In genomic region chr2:147321036-147321435, GRCm38 (mm10) we compare ENCODE assay signal across 10 mouse cellular contexts. TPM values are rescaled to one million over a fixed set of nuclear protein-coding genes. Genes with fewer than 3 reads are reported as not detected.
A peak's percentile ranks its signal among the peaks of the same experiment; 100 is the strongest.
DNase-seq lines count a peak whose midpoint lies in the region; TF ChIP-seq lines count a peak whose summit lies in the region.
"Had no signal": no experiment of that assay in that cellular context is flagged by ENCODE, and none has a peak within 500 bp of the region (broad histone marks: within the 10 kb centered on the region; RNA-seq: fewer than 3 reads in every experiment).

No protein-coding gene starts in this region.

- no peaks in the 10 kb centered on the region for H3K4me1 ChIP-seq in lung, adult 2 months (ENCODE audit: control insufficient read depth, insufficient read depth, low read length)
- H3K4me1 ChIP-seq in embryonic fibroblast, embryonic 13.5 days (ENCODE audit: control insufficient read depth, insufficient read depth, low read length) = no peaks in the 10 kb centered on the region; the same call in 1 of the 2 replicates

- no peak for TF ChIP-seq POLR2A in lung, adult 2 months (IDR thresholded peaks at IDR 0.05; ENCODE audit: borderline replicate concordance, extremely low read depth, low read depth, low read length)
- no peak for TF ChIP-seq POLR2A in embryonic fibroblast, embryonic 13.5 days (IDR thresholded peaks at IDR 0.05; ENCODE audit: low read depth, low read length)

- peak; percentile 38; the same call in 1 of the 2 replicates for TF ChIP-seq CTCF in lung, adult 2 months (IDR thresholded peaks at IDR 0.05; ENCODE audit: insufficient read depth, low read length)
- TF ChIP-seq CTCF in embryonic fibroblast, embryonic 13.5 days (IDR thresholded peaks at IDR 0.05; ENCODE audit: borderline replicate concordance, insufficient read depth, low read length) = peak; percentile 25; the same call in 1 of the 2 replicates

- peak; percentile 7 to 11 for DNase-seq in adrenal gland, postnatal 36 days
- no peak for DNase-seq in adrenal gland, postnatal 4 days (ENCODE audit: low spot score in 2 of 2)
- no peak for DNase-seq in lung, adult 2 months
- no peak for DNase-seq in lung, postnatal 25 days (ENCODE audit: low spot score)
- peak; percentile 20 for DNase-seq in lung, postnatal 10 days
- no peak for DNase-seq in cerebellum, adult 18-20 months
- no peak for DNase-seq in right cerebral cortex, adult 18-20 months

- WGBS in lung, adult 2 months = 9% methylated on average over 9 of the region's 9 CpGs

- no peak overlapping the region for H3K4me3 ChIP-seq in lung, adult 2 months (replicated peaks; ENCODE audit: extremely low read depth, low read depth, low read length)
- H3K4me3 ChIP-seq in embryonic fibroblast, embryonic 13.5 days (ENCODE audit: insufficient read depth, low read length) = no peak overlapping the region
- H3K4me3 ChIP-seq: myocyte had no signal

- no peak overlapping the region for H3K27ac ChIP-seq in embryonic fibroblast, embryonic 13.5 days (ENCODE audit: insufficient read depth, low read length)

RNA-seq across cellular contexts. Expression of gene Pax1, which starts 40.7 kb away (rescaled TPM):
- total RNA-seq in adrenal gland, postnatal 36 days (2021) = not detected
- total RNA-seq in adrenal gland, postnatal 4 days (2021) = under 1 TPM in 1 of 2 experiments, not detected in 1; 0.62 TPM
- 0.06 and 0.09 TPM in 2 replicates for polyA plus RNA-seq in lung, adult 2 months (2012; rRNA removed)
- polyA plus RNA-seq in embryonic fibroblast, embryonic 13.5 days (2011; ENCODE audit: insufficient read length, low read depth, missing spikeins) = 6.9 and 13.6 TPM in 2 replicates
- polyA plus RNA-seq: heart, embryonic 14.5 days; myocyte had no signal

Comparison
In these comparisons a context has a peak if more than half of its experiments do, and no peak if none do; other contexts are left out.
1. DNase-seq: peak in adrenal gland, postnatal 36 days (2 of 2) and lung, postnatal 10 days (single experiment); none in adrenal gland, postnatal 4 days (0 of 2), lung, adult 2 months (single experiment), lung, postnatal 25 days (single experiment), cerebellum, adult 18-20 months (0 of 2) and right cerebral cortex, adult 18-20 months (single experiment).